Mouse (Mus musculus): ENCODE data around the gene Ntn5.
A peak's percentile ranks its signal among the peaks of the same experiment; 100 is the strongest.

Gene Ntn5

GRCm38 (mm10) chr7:45697894-45698293, 14.1 kb downstream of the Ntn5 start:
- no peak for DNase-seq (ENCODE audit: low spot score in 2 of 2)

GRCm38 (mm10) chr7:45699523-45700141, 15.8 kb downstream of the Ntn5 start, which contains the start of gene Car11:
Car11 (plus strand) TSS chr7:45699843.
- peak; percentile 71 to 81 for DNase-seq (ENCODE audit: low spot score in 2 of 2)

- peak; percentile 84 to 88 for DNase-seq (ENCODE audit: low spot score in 2 of 2)
These were observed 16.6 kb downstream of the Ntn5 start for GRCm38 (mm10) chr7:45700301-45701015.

GRCm38 (mm10) chr7:45701072-45701471, 17.2 kb downstream of the Ntn5 start:
- DNase-seq (ENCODE audit: low spot score in 2 of 2), result peak in 1 of 2 experiments; percentile 47

GRCm38 (mm10) chr7:45701607-45702006, 17.8 kb downstream of the Ntn5 start:
- peak in 1 of 2 experiments; percentile 48 for DNase-seq (ENCODE audit: low spot score in 2 of 2)

GRCm38 (mm10) chr7:45702316-45702715, 18.5 kb downstream of the Ntn5 start:
- DNase-seq (ENCODE audit: low spot score in 2 of 2), result peak in 1 of 2 experiments; percentile 58

- peak in 1 of 2 experiments; percentile 56 for DNase-seq (ENCODE audit: low spot score in 2 of 2)
These were observed 19.1 kb downstream of the Ntn5 start for GRCm38 (mm10) chr7:45702809-45703520.

- DNase-seq (ENCODE audit: low spot score in 2 of 2), result peak in 1 of 2 experiments; percentile 70
These were observed 19.8 kb downstream of the Ntn5 start for GRCm38 (mm10) chr7:45703521-45704033.

- peak; percentile 83 to 93 for DNase-seq (ENCODE audit: low spot score in 2 of 2)
These were observed 20.3 kb downstream of the Ntn5 start for GRCm38 (mm10) chr7:45704046-45704559.

GRCm38 (mm10) chr7:45704730-45705442, 21.1 kb downstream of the Ntn5 start, which contains the start of gene Dbp:
Dbp (plus strand) TSS chr7:45705088.
- DNase-seq (ENCODE audit: low spot score in 2 of 2), result peak; percentile 100

- DNase-seq (ENCODE audit: low spot score in 2 of 2), result no peak
These were observed 21.6 kb downstream of the Ntn5 start for GRCm38 (mm10) chr7:45705443-45705864.

- peak; percentile 90 to 93 for DNase-seq (ENCODE audit: low spot score in 2 of 2)
These were observed 22.1 kb downstream of the Ntn5 start for GRCm38 (mm10) chr7:45705873-45706281.

- DNase-seq (ENCODE audit: low spot score in 2 of 2), result peak; percentile 87 to 91
These were observed 23.0 kb downstream of the Ntn5 start for GRCm38 (mm10) chr7:45706721-45707241.

GRCm38 (mm10) chr7:45707375-45707967, 23.6 kb downstream of the Ntn5 start:
- peak; percentile 97 for DNase-seq (ENCODE audit: low spot score in 2 of 2)

GRCm38 (mm10) chr7:45708221-45708761, 24.5 kb downstream of the Ntn5 start:
- DNase-seq (ENCODE audit: low spot score in 2 of 2), result peak in 1 of 2 experiments; percentile 74

- peak; percentile 60 to 80 for DNase-seq (ENCODE audit: low spot score in 2 of 2)
These were observed 25.2 kb downstream of the Ntn5 start for GRCm38 (mm10) chr7:45709036-45709435.

GRCm38 (mm10) chr7:45709677-45710355, 26.0 kb downstream of the Ntn5 start:
- peak in 1 of 2 experiments; percentile 62 for DNase-seq (ENCODE audit: low spot score in 2 of 2)

- DNase-seq (ENCODE audit: low spot score in 2 of 2), result peak in 1 of 2 experiments; percentile 53
These were observed 26.8 kb downstream of the Ntn5 start for GRCm38 (mm10) chr7:45710477-45711191.
